ENCODE assay signal across 8 mouse cellular contexts in genomic region chr7:30291215-30292131, GRCm38 (mm10). TPM values are rescaled to one million over a fixed set of nuclear protein-coding genes. Genes with fewer than 3 reads are reported as not detected.
DNase-seq lines count a peak whose midpoint lies in the region; ATAC-seq and TF ChIP-seq lines count a peak whose summit lies in the region.

TSS of gene Clip3 (plus strand) at chr7:30291728.

- H3K36me3 ChIP-seq in hindbrain, embryonic 11.5 days (ENCODE audit: control insufficient read depth, insufficient read depth, low read length) = 0 out of 2 replicates have a peak, but pooled peaks cover 2% of the 10 kb centered on the region
- H3K36me3 ChIP-seq in midbrain, embryonic 10.5 days = peaks cover 38% of the 10 kb centered on the region
- H3K36me3 ChIP-seq in small intestine, adult 2 months (ENCODE audit: control insufficient read depth, insufficient read depth, low read length) = no peaks in the 10 kb centered on the region

- H3K9me3 ChIP-seq in hindbrain, embryonic 11.5 days (ENCODE audit: control insufficient read depth, low read length) = no peaks in the 10 kb centered on the region
- no peaks in the 10 kb centered on the region for H3K9me3 ChIP-seq in midbrain, embryonic 10.5 days (replicated peaks)

- peak within 1 kb of the TSS; percentile 90 for H3K4me3 ChIP-seq in hindbrain, embryonic 11.5 days (ENCODE audit: low read depth, low read length)
- H3K4me3 ChIP-seq in left cerebral cortex, adult 2 months = peak within 1 kb of the TSS; percentile 74
- peak within 1 kb of the TSS; percentile 92 for H3K4me3 ChIP-seq in midbrain, embryonic 10.5 days
- H3K4me3 ChIP-seq in small intestine, adult 2 months (ENCODE audit: low read depth, low read length) = peak within 1 kb of the TSS; percentile 65

- 7% methylated on average over 34 of the region's 35 CpGs for WGBS in hindbrain, embryonic 11.5 days
- WGBS in midbrain, embryonic 10.5 days = 8% methylated on average over 35 of the region's 35 CpGs
- 13% methylated on average over 35 of the region's 35 CpGs for WGBS in small intestine, adult 2 months

- peak within 1 kb of the TSS; percentile 78 for H3K4me2 ChIP-seq in hindbrain, embryonic 11.5 days (replicated peaks; ENCODE audit: low read depth, low read length)

- H3K4me1 ChIP-seq in hindbrain, embryonic 11.5 days (replicated peaks; ENCODE audit: control insufficient read depth, insufficient read depth, low read length) = peaks cover 4% of the 10 kb centered on the region; the same call in 1 of the 2 replicates
- H3K4me1 ChIP-seq in midbrain, embryonic 10.5 days = peaks cover 47% of the 10 kb centered on the region
- no peaks in the 10 kb centered on the region for H3K4me1 ChIP-seq in small intestine, adult 2 months (ENCODE audit: control insufficient read depth, insufficient read depth, insufficient read length, low read length)

- no peak for TF ChIP-seq POLR2A in small intestine, adult 2 months (IDR thresholded peaks at IDR 0.05; ENCODE audit: low read depth, low read length)

- peak; percentile 73 for DNase-seq in ZHBTc4 (ENCODE audit: low read depth, low spot score)
- peak; percentile 93 for DNase-seq in cerebellum, adult 9-10 months
- DNase-seq in frontal cortex, postnatal 10 days (ENCODE audit: low spot score in 2 of 2) = peak; percentile 81 to 86
- peak; percentile 88 for DNase-seq in hindbrain, embryonic 11.5 days (ENCODE audit: low spot score)
- DNase-seq in left cerebral cortex, adult 2 months (ENCODE audit: extremely low spot score in 1 of 2, low spot score in 2 of 2) = peak; percentile 88 to 94
- DNase-seq in midbrain, embryonic 10.5 days (ENCODE audit: low spot score) = peak; percentile 86
- DNase-seq in spleen, adult 12 weeks (ENCODE audit: low spot score) = no peak

- H3K27me3 ChIP-seq in hindbrain, embryonic 11.5 days (ENCODE audit: control insufficient read depth, insufficient read depth, low read length) = no peaks in the 10 kb centered on the region
- H3K27me3 ChIP-seq in midbrain, embryonic 10.5 days (ENCODE audit: low read depth, poor library complexity, severe bottlenecking) = no peaks in the 10 kb centered on the region; the same call in 1 of the 2 replicates
- peaks cover 8% of the 10 kb centered on the region; the same call in 1 of the 2 replicates for H3K27me3 ChIP-seq in small intestine, adult 2 months (ENCODE audit: control insufficient read depth, insufficient read depth, low read length)

- intact Hi-C loops in left cerebral cortex, adult 2 months (cut with DNase I) = no loop called here

- H3K9ac ChIP-seq in hindbrain, embryonic 11.5 days (ENCODE audit: low read depth, low read length) = peak within 1 kb of the TSS; percentile 89

- peak; percentile 82 for ATAC-seq in hindbrain, embryonic 11.5 days (ENCODE audit: low FRiP score)

- H3K27ac ChIP-seq in hindbrain, embryonic 11.5 days (ENCODE audit: low read depth, low read length) = no peak within 1 kb of the TSS
- peak within 1 kb of the TSS; percentile 98 for H3K27ac ChIP-seq in left cerebral cortex, adult 2 months
- peak within 1 kb of the TSS; percentile 95 for H3K27ac ChIP-seq in midbrain, embryonic 10.5 days (replicated peaks)
- no peak within 1 kb of the TSS for H3K27ac ChIP-seq in small intestine, adult 2 months (ENCODE audit: insufficient read depth, low read depth, low read length)

- TF ChIP-seq CTCF in left cerebral cortex, adult 2 months (IDR thresholded peaks at IDR 0.05) = no peak; the same call in 1 of the 2 replicates
- TF ChIP-seq CTCF in small intestine, adult 2 months (IDR thresholded peaks at IDR 0.05; ENCODE audit: extremely low read depth, insufficient read length, insufficient replicate concordance, low read depth, low read length) = no peak

RNA-seq across cellular contexts. Expression of gene Clip3, which starts in this region (rescaled TPM):
- 66.7 and 78.4 TPM in 2 replicates for polyA plus RNA-seq in hindbrain, embryonic 11.5 days (2014; fragmentation: Nextera tagmentation; extraction: Ambion mirVana)
- total RNA-seq in left cerebral cortex, adult 2 months (2021) = 100 to 1,000 TPM; 488 to 492 TPM
- polyA plus RNA-seq in midbrain, embryonic 10.5 days (2016; fragmentation: Nextera tagmentation; extraction: Ambion mirVana) = 54.9 and 76.3 TPM in 2 replicates
- polyA plus RNA-seq in small intestine, adult 2 months (2012; rRNA removed) = 6.4 and 9.0 TPM in 2 replicates

Comparison
In these comparisons a context has a peak if more than half of its experiments do, and no peak if none do; other contexts are left out.
1. H3K27ac ChIP-seq: peak in left cerebral cortex, adult 2 months (single experiment) and midbrain, embryonic 10.5 days (single experiment); none in hindbrain, embryonic 11.5 days (single experiment) and small intestine, adult 2 months (single experiment).
2. Peak in every context shown above with its lines, with median percentiles within 50 percentile points of each other: H3K4me3 ChIP-seq.